Mouse (Mus musculus) ES-E14 (cell line): ENCODE results near the gene Adamts16.

Experiments
- CHD2 ChIP-seq: IDR thresholded peaks from 2 replicates; pipeline ENCODE4 v1.6.1; 2014; ENCODE audit warnings: mild to moderate bottlenecking, low read depth, low read length, inconsistent platforms
- HCFC1 ChIP-seq: IDR thresholded peaks from 2 replicates; pipeline ENCODE4 v1.6.1; 2012; ENCODE audit warnings: low read length, inconsistent platforms, borderline replicate concordance; ENCODE audit not compliant: insufficient read depth
- MAFK ChIP-seq: IDR thresholded peaks from 2 replicates; pipeline ENCODE4 v1.6.1; 2014; ENCODE audit warnings: mild to moderate bottlenecking, low read depth, low read length, inconsistent platforms; ENCODE audit not compliant: insufficient read depth
- ZC3H11A ChIP-seq: IDR thresholded peaks from 2 replicates; pipeline ENCODE4 v1.6.1; 2012; ENCODE audit warnings: low read depth, mild to moderate bottlenecking, inconsistent platforms, low read length, borderline replicate concordance
- ZNF384 ChIP-seq: IDR thresholded peaks from 2 replicates; pipeline ENCODE4 v1.6.1; 2012; ENCODE audit warnings: low read depth, low read length, inconsistent platforms

GRCm38 (mm10) chr13:70798396-70798795 is 43.2 kb downstream of the Adamts16 start:
- no peak for TF ChIP-seq MAFK
- no peak for TF ChIP-seq CHD2
- TF ChIP-seq HCFC1, result no peak
- no peak for TF ChIP-seq ZC3H11A
- no peak for TF ChIP-seq ZNF384
